Mouse (Mus musculus): Measurements from ENCODE around the gene Itgb4.
A peak's percentile ranks its signal among the peaks of the same experiment; 100 is the strongest.
"Not testable (repeated sequence)": the region's sequence is repeated elsewhere in the genome, so short reads cannot be mapped to it uniquely, and the experiment has no call there.

Gene Itgb4

DNA sequence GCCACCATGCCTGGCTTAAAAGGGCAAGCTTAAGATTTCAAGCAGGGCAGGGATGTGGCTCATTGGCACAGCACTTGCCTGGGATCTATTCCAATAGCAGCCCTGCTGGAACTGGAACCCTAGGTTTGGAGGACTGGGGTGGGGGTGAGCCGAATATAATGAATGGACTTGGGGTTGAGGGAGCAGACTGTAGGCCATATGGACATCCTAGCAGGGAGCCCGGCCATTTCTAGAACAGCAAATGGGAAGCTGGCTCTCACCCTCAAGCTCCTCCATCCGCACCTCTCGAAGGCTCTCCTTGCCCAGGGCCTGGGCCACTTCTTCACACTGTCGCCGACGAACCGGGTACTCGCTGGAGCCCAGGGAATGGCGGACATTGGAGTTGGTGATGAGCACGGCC, 35.2 kb downstream of the Itgb4 start:
- no peak for DNase-seq

- no peak for DNase-seq
Measured at GRCm38 (mm10) chr11:116010146-116010545, 35.6 kb downstream of the Itgb4 start.

GRCm38 (mm10) chr11:116010948-116011347, 36.4 kb downstream of the Itgb4 start:
- no peak for DNase-seq

DNA sequence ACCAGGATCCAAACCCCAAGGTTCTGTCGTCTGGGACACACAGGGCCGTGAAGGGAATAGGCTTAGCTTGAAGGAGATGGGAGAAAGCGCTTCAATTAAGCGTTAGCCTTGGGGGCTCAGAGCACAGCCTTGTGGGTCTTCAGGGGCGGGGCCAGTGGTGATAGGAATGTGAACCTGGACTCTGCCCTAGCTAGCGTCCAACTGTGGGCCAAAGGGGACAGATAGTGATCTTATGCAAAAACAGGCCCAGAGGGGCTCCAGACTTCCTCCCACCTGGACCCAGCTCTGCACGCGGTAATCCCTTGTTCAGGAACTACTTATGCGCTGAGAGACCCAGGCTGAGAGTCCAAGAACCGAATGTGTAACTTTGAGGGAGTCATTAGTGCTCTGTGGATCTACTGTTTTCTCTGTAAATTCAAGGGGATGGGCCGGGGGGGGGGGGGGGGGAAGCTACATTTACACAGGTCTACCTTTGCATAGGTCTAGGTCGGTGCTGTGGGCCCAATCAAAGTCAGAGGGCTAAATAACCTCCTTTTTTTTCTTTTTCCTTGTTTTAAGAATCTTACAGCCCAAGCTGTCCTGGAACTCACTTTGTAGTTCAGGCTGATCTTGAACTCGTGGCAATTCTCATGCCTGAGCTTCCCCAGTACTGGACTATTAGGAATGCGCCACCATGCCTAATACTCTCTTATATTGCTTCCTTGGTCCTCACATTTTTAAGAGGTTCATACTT, 37.2 kb downstream of the Itgb4 start:
- DNase-seq, result no peak

- peak; percentile 94 for DNase-seq
Measured at GRCm38 (mm10) chr11:116012262-116012947, 37.9 kb downstream of the Itgb4 start, which contains the start of gene Galk1. Gene Galk1, minus strand, starts transcription at chr11:116012719.

- DNase-seq, result no peak
Measured at GRCm38 (mm10) chr11:116014821-116015220, 40.3 kb downstream of the Itgb4 start.

DNA sequence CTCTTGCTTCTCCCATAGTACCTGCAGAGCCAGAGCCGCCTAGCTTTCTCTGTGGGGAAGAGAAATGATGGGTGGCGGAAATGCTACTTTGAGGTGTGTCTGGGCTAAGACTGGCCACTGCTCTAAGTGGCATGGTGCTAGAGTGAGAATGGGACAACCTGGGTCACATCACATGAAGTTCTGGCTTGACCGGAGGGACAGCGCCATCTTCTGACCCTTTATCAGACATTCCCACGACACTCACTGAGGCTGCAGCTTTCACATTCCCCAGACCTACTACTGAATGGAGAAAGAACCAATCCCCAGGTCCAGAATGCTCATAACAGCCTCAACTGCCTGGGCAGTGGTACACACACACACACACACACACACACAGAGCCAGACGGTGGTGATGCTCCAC, 43.6 kb downstream of the Itgb4 start:
- DNase-seq, result peak in 1 of 2 experiments; percentile 58

DNA sequence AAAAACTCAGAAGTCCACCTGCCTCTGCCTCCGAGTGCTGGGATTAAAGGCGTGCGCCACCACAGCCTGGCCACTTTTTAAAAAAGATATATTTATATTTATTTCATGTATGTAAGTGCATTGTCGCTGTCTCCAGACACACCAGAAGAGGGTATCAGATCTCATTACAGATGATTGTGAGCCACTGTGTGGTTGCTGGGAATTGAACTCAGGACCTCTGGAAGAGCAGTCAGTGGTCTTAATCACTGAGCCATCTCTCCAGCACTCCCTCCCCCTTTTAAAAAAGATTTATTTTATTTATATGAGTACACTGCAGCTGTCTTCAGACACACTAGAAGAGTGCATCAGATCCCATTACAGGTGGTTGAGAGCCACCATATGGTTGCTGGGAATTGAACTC, 44.4 kb downstream of the Itgb4 start:
- DNase-seq, result not testable (repeated sequence)

DNA sequence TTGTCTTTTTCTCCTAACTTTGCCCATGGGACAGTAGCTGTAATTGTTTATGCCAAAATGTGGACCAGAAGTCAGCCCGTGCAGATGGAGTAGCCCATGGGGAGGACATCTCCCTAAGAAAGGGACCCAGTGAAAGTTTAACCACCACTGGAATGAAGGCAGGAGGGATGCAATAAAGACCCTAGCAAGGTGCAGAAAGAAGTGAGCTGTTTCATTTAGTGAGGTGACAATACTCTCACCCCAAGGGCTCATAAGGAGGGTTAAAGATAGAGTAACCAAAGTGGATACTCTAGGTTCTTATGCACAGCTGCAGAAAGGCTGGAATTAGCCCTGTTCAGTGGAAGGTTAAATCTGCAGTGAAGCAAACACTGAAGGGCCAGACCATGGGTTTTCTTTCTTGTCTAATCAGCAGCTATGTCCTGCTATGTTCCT, 44.9 kb downstream of the Itgb4 start:
- DNase-seq, result no peak

GRCm38 (mm10) chr11:116019976-116020411, 45.5 kb downstream of the Itgb4 start:
- DNase-seq, result no peak

DNA sequence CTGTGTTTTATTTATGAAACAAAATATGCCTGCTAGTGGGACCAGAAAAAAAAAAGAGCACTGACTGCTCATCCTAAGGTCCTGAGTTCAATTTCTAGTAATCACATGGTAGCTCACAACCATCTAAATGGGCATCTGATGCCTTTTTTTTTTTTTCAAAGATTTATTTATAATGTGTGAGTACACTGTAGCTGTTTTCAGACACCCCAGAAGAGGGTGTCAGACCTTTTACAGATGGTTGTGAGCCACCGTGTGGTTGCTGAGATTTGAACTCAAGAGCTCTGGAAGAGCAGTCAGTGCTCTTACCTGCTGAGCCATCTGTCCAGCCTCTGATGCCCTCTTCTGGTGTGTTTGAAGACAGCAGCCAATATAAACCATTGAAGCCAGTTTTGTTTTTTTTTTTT, 46.0 kb downstream of the Itgb4 start:
- DNase-seq, result no peak

GRCm38 (mm10) chr11:116021328-116022220, 47.1 kb downstream of the Itgb4 start:
- no peak for DNase-seq

DNA sequence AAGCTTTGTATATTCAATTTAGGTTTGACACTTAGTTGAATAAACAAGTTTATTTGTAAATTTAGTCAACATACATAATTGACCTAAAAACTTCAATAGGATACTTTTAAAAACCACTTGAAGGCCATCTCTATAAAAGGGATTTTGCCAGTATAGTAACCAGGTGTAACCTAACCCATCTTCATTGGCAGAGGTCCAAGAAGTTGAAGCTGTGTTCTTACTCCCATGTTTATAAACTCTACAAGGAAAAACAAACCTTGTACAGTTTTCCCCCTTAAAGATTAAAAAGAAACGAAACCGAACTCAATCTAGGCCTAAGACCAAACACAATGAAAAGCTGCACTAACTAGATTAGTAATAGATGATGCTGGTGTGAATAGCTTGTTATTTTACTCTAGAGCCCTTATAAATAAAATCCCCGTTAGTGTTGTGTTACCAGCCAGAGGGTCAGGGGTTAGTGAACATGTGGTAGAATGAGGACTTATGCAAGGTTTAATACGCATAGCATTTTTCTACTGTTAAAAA, 47.8 kb downstream of the Itgb4 start:
- DNase-seq, result no peak

DNA sequence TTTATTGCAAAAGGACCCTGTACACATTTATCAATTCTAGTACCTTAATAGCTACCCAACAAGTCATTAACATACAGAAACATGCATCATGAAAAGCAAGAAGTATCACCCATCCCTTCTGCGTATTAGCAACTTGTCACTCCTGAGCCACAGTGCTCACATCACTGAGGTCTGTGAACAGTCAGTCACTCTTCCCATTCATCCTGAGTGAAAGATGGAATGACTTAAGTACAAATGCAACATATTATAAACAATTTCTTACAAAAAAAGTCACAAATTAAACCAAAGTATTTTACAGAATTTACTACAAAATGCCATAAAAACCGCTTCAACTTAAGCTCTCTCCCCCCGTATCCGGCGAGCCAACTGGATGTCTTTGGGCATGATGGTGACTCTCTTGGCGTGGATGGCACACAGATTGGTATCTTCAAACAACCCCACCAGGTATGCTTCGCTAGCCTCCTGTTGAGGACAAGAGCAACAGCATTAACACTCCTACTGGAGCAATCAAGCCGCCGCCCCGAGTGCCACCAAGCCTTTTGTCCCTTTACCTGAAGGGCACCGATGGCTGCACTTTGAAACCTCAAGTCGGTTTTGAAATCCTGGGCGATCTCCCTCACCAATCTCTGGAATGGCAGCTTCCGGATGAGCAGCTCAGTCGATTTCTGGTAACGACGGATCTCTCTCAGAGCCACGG, 48.7 kb downstream of the Itgb4 start:
- DNase-seq, result not testable (repeated sequence)

DNA sequence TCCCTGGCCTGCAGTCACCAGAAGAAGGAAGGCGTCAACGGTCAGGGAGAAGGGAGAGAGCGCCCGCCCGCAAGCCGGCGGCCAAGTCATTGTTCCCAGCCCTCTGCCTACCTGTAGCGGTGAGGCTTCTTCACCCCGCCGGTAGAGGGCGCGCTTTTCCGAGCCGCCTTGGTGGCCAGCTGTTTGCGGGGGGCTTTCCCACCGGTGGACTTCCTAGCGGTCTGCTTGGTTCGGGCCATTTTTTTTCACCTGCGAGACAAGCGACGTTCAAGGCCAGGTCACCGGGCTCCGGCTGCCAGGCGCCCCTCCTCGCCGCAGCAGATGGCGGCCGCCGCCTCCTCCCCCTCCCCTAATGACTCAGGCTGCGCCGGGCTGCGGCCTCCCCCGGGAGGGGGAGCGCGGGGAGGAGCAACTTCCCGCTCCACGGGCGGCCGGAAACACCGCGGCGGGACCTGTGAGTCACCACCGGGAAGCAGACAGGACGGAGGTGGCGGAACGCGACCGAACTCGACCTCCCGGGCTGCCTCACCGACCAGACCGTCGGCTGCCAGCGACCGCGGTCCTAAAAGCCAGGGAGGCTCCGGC, 49.4 kb downstream of the Itgb4 start:
- DNase-seq, result peak; percentile 74 to 75

GRCm38 (mm10) chr11:116024356-116024808, 49.9 kb downstream of the Itgb4 start:
- peak; percentile 96 to 99 for DNase-seq

DNA sequence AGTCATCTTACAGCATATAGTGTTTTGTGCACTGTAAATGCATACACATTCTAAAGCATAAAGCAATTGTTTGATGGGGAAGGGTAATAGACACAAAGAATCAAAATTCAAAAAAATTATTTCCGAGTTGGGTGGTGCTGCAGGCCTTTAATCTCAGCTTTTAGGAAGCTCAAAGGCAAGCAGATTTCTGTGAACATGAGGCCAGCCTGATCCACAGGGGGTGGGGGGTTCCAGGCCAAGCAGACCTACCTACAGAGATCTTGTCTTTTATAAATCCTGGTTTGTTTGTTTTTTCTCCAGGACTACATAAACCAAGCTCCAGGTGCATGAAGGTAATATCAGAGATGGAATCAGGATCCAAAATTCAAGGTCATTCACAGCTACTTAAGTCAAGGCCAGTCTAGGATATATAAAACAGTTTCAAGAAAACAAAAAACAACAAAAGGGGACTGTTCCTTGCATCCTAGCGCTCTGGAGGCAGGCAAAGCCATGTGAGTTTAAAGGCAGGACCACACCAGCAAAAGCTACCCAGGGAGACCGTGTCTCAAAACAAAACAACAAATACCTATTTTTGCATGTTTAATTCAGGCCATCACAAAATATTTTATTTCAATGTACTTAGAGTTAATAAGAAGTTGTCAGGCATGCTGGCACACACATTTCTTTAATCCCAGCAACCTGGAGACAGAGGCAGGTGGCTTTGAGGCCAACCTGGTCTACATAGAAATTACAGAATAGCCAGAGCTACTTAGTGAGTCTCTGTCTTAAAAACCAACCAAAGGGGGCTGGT, 50.7 kb downstream of the Itgb4 start:
- no peak for DNase-seq

DNA sequence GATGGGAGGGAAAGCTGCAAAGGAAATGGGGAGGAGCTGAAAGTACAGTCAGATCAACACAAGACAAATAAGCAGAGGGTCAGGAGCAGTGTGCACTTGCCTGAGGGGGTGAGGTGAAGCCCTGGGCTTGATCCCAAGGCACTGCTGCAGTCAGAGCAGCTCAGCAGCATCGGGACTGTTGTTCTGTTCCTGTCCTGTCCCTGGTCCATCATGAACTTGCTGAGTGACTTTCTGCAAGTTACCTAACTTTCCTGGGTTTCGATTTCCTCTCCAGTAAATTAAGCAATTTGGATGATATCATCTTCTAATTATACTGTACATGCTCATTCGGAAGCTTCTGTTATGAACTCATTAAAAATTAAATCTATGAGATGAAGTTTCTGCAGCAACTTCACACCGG, 53.2 kb downstream of the Itgb4 start, which contains the start of gene H3f3b:
TSS of gene H3f3b (minus strand) at position 207 of the 400 bp plus-strand sequence.
- DNase-seq, result no peak

DNA sequence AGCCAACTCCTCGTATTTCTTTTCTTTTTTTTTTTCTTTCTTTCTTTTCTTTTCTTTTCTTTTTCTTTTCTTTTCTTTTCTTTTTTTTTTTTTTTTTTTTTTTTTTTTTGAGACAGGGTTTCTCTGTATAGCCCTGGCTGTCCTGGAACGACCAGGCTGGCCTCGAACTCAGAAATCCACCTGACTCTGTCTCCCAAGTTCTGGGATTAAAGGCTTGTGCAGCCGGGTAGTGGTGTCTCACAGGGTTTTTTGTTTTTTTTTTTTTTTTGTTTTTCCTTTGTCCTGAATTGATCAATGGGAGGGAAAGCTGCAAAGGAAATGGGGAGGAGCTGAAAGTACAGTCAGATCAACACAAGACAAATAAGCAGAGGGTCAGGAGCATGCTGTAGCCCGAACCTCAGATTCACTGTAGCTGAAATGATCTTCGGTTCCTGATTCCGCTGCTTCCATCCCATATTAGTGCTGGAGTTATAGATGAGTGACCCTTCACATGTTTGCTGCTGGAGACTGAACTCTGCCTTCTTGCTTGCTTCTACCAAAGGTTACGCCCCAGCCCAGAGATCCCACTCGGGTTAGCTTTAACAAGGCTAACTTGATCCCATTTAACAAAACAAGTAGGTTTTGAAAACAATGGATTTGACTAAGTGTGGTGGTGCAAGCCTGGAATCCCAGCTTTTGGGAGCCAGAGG, 53.8 kb downstream of the Itgb4 start:
- no peak for DNase-seq

All from kidney, adult 8-10 months (tissue).